Mouse (Mus musculus): ENCODE results near the gene Rtl5.

- TF ChIP-seq GATA1 (IDR thresholded peaks at IDR 0.05; ENCODE audit: low read length) (no peak), TAL1 (IDR thresholded peaks at IDR 0.05; ENCODE audit: low read length) (no peak)
Observed at GRCm38 (mm10) chrX:102032431-102032830, 38.7 kb downstream of the Rtl5 start.

Data from erythroblast, embryonic 14.5 days (primary cell).